Mouse (Mus musculus) hindbrain, embryonic 14.5 days (tissue): ENCODE data around the gene Mesp2. TPM values are rescaled to one million over a fixed set of nuclear protein-coding genes. Genes with fewer than 3 reads are reported as not detected.
"Not testable (repeated sequence)": the region's sequence is repeated elsewhere in the genome, so short reads cannot be mapped to it uniquely, and the experiment has no call there.

Source experiments
- ATAC-seq: fragments of 200-750 bp; cut with Nextera tagmentation; 2 replicates; pipeline ENCODE4 v1.8.0; 2017; ENCODE audit warnings: moderate number of reproducible peaks, mild to moderate bottlenecking, moderate TSS enrichment, moderate library complexity; ENCODE audit not compliant: low FRiP score
- DNase-seq: peaks from one replicate; pipeline ENCODE4 v3.0.0-alpha.2; 2015; ENCODE audit warnings: low spot score
- H3K27ac ChIP-seq: fragments of 300-500 bp; sonication (generic); 2 replicates; pipeline ENCODE4 v1.5.1; 2014; ENCODE audit warnings: mild to moderate bottlenecking, moderate library complexity
- H3K27me3 ChIP-seq: fragments of 300-500 bp; sonication (generic); 2 replicates; pipeline ENCODE4 v1.6.1; 2014; ENCODE audit warnings: mild to moderate bottlenecking, low read length, mixed read lengths; ENCODE audit not compliant: control insufficient read depth, insufficient read depth
- H3K36me3 ChIP-seq: fragments of 300-500 bp; sonication (generic); replicated peaks from 2 replicates; pipeline ENCODE4 v1.6.1; 2014; ENCODE audit not compliant: control insufficient read depth, insufficient read depth
- H3K4me1 ChIP-seq: fragments of 300-500 bp; sonication (generic); replicated peaks from 2 replicates; pipeline ENCODE4 v1.6.1; 2014; ENCODE audit warnings: antibody characterized with exemption, low read length, mixed read lengths; ENCODE audit not compliant: control insufficient read depth, insufficient read depth
- H3K4me2 ChIP-seq: fragments of 300-500 bp; sonication (generic); replicated peaks from 2 replicates; pipeline ENCODE4 v1.6.1; 2014; ENCODE audit warnings: mild to moderate bottlenecking, moderate library complexity
- H3K4me3 ChIP-seq: fragments of 300-500 bp; sonication (generic); replicated peaks from 2 replicates; pipeline ENCODE4 v1.5.1; 2014; ENCODE audit warnings: mild to moderate bottlenecking, low read length
- H3K9ac ChIP-seq: fragments of 300-500 bp; sonication (generic); 2 replicates; pipeline ENCODE4 v1.6.1; 2014
- H3K9me3 ChIP-seq: fragments of 300-500 bp; sonication (generic); 2 replicates; pipeline ENCODE4 v1.6.1; 2016; ENCODE audit warnings: low read length; ENCODE audit not compliant: control insufficient read depth
- WGBS: fragments of 180-500 bp; shearing (Covaris S2); extraction: QIAGEN DNeasy Blood & Tissue Kit; methylation state at CpG from one replicate; pipeline ENCODE4 v1.1.7; 2014; 5-methylcytosine and 5-hydroxymethylcytosine counted together
- polyA plus RNA-seq: library from polyadenylated mRNA; unstranded; fragments of >200 nt; fragmentation: Nextera tagmentation; extraction: Ambion mirVana; gene quantifications from 2 replicates; pipeline ENCODE4 v1.2.1, GENCODE M21; 2014

Gene Mesp2
- polyA plus RNA-seq, 1 experiment from 2014 or later: 1.3 TPM

- Histone ChIP-seq H3K9me3 (no peaks in the 10 kb centered on the region), H3K9ac (no peak overlapping the region)
- 78% methylated on average over 11 of the region's 11 CpGs for WGBS
These were observed 28.6 kb upstream of the Mesp2 start for GRCm38 (mm10) chr7:79781826-79782515.

GRCm38 (mm10) chr7:79782516-79782855 is 28.0 kb upstream of the Mesp2 start:
- Histone ChIP-seq H3K4me3 (no peak overlapping the region), H3K4me1 (no peaks in the 10 kb centered on the region), H3K9ac (no peak overlapping the region), H3K9me3 (no peaks in the 10 kb centered on the region), H3K27me3 (no peaks in the 10 kb centered on the region), H3K27ac (no peak overlapping the region), H3K4me2 (no peak overlapping the region), H3K36me3 (no peaks in the 10 kb centered on the region)
- ATAC-seq: no peak
- no peak for DNase-seq
- 72% methylated on average over 2 of the region's 2 CpGs for WGBS

More at GRCm38 (mm10) chr7:79781826-79782515, 28.6 kb upstream of the Mesp2 start:
- ATAC-seq (no peak), DNase-seq (no peak)
- Histone ChIP-seq H3K27me3 (no peaks in the 10 kb centered on the region), H3K27ac (no peak overlapping the region), H3K4me1 (no peaks in the 10 kb centered on the region), H3K36me3 (no peaks in the 10 kb centered on the region), H3K4me2 (no peak overlapping the region), H3K4me3 (no peak overlapping the region)

GRCm38 (mm10) chr7:79786295-79786694 is 24.2 kb upstream of the Mesp2 start:
- no peak for ATAC-seq

GRCm38 (mm10) chr7:79789812-79790211 is 20.7 kb upstream of the Mesp2 start:
- not testable (repeated sequence) for H3K4me1 ChIP-seq, H3K4me3 ChIP-seq, ATAC-seq, H3K9me3 ChIP-seq, H3K4me2 ChIP-seq, H3K36me3 ChIP-seq, H3K9ac ChIP-seq, DNase-seq, H3K27ac ChIP-seq
- WGBS: 24% methylated on average over 2 of the region's 2 CpGs
- H3K27me3 ChIP-seq: peaks cover 46% of the 10 kb centered on the region

More at GRCm38 (mm10) chr7:79786295-79786694, 24.2 kb upstream of the Mesp2 start:
- peak; percentile 83 for DNase-seq
- Histone ChIP-seq H3K27ac (no peak overlapping the region), H3K4me1 (no peaks in the 10 kb centered on the region), H3K9me3 (no peaks in the 10 kb centered on the region), H3K27me3 (peaks cover 11% of the 10 kb centered on the region), H3K9ac (no peak overlapping the region), H3K4me3 (no peak overlapping the region), H3K36me3 (no peaks in the 10 kb centered on the region), H3K4me2 (no peak overlapping the region)
- WGBS: 19% methylated on average over 6 of the region's 6 CpGs

- no peaks in the 10 kb centered on the region for H3K9me3 ChIP-seq
- no peak overlapping the region for H3K27ac ChIP-seq
- no peaks in the 10 kb centered on the region for H3K4me1 ChIP-seq
- peak overlapping the region; percentile 51 for H3K9ac ChIP-seq
- peak; percentile 50; the same call in 1 of the 2 replicates for ATAC-seq
- H3K4me3 ChIP-seq: peak overlapping the region; percentile 45
- WGBS: 2% methylated on average over 78 of the region's 80 CpGs
- no peaks in the 10 kb centered on the region for H3K36me3 ChIP-seq
- peak; percentile 55 for DNase-seq
- H3K27me3 ChIP-seq: peaks cover 48% of the 10 kb centered on the region
- H3K4me2 ChIP-seq: peak overlapping the region; percentile 82
These were observed 17.7 kb upstream of the Mesp2 start for GRCm38 (mm10) chr7:79792635-79793421.

GRCm38 (mm10) chr7:79793688-79794087 is 16.8 kb upstream of the Mesp2 start, which contains the start of gene Mesp1:
Mesp1 (minus strand) TSS chr7:79793788.
- Histone ChIP-seq H3K4me1 (no peaks in the 10 kb centered on the region), H3K4me2 (peak within 1 kb of the TSS; percentile 82), H3K27ac (no peak within 1 kb of the TSS), H3K36me3 (no peaks in the 10 kb centered on the region), H3K9me3 (no peaks in the 10 kb centered on the region), H3K9ac (peak within 1 kb of the TSS; percentile 51), H3K4me3 (peak within 1 kb of the TSS; percentile 45), H3K27me3 (peaks cover 48% of the 10 kb centered on the region)
- DNase-seq (no peak), ATAC-seq (no peak)
- 78% methylated on average over 6 of the region's 6 CpGs for WGBS

GRCm38 (mm10) chr7:79798606-79799005 is 11.9 kb upstream of the Mesp2 start:
- peaks cover 14% of the 10 kb centered on the region for H3K27me3 ChIP-seq
- H3K4me1 ChIP-seq: no peaks in the 10 kb centered on the region
- no peak overlapping the region for H3K4me2 ChIP-seq
- no peaks in the 10 kb centered on the region for H3K9me3 ChIP-seq
- H3K9ac ChIP-seq: no peak overlapping the region
- H3K36me3 ChIP-seq: no peaks in the 10 kb centered on the region
- no peak for ATAC-seq
- no peak overlapping the region for H3K4me3 ChIP-seq
- H3K27ac ChIP-seq: no peak overlapping the region
- no peak for DNase-seq
- WGBS: 43% methylated on average over 5 of the region's 5 CpGs

GRCm38 (mm10) chr7:79799048-79799447 is 11.5 kb upstream of the Mesp2 start:
- Histone ChIP-seq H3K27ac (no peak overlapping the region), H3K27me3 (peaks cover 10% of the 10 kb centered on the region), H3K36me3 (no peaks in the 10 kb centered on the region), H3K4me1 (no peaks in the 10 kb centered on the region), H3K9ac (no peak overlapping the region), H3K4me2 (no peak overlapping the region), H3K9me3 (no peaks in the 10 kb centered on the region), H3K4me3 (no peak overlapping the region)
- DNase-seq: peak; percentile 85
- 5% methylated on average over 8 of the region's 8 CpGs for WGBS
- ATAC-seq: no peak

- Histone ChIP-seq H3K4me3 (no peak overlapping the region), H3K27me3 (peaks cover 5% of the 10 kb centered on the region), H3K9me3 (no peaks in the 10 kb centered on the region), H3K9ac (no peak overlapping the region), H3K4me2 (no peak overlapping the region), H3K4me1 (no peaks in the 10 kb centered on the region), H3K36me3 (no peaks in the 10 kb centered on the region), H3K27ac (no peak overlapping the region)
- ATAC-seq: no peak
- no peak for DNase-seq
- WGBS: 77% methylated on average over 6 of the region's 6 CpGs
These were observed 11.0 kb upstream of the Mesp2 start for GRCm38 (mm10) chr7:79799506-79799905.
